Mouse (Mus musculus) urinary bladder, postnatal 36 days (tissue): ENCODE measurements around the gene Ttc28.
A peak's percentile ranks its signal among the peaks of the same experiment; 100 is the strongest.

ENCODE experiments used
- DNase-seq, 2 experiments: peaks; one replicate each; pipeline ENCODE4 v3.0.0; 2022; ENCODE audit warnings: low spot score in 2 of 2, mixed read lengths in 1 of 2

The Ttc28 gene

GRCm38 (mm10) chr5:111287571-111287970 lies 408.0 kb downstream of the Ttc28 start:
- DNase-seq, result no peak

DNA sequence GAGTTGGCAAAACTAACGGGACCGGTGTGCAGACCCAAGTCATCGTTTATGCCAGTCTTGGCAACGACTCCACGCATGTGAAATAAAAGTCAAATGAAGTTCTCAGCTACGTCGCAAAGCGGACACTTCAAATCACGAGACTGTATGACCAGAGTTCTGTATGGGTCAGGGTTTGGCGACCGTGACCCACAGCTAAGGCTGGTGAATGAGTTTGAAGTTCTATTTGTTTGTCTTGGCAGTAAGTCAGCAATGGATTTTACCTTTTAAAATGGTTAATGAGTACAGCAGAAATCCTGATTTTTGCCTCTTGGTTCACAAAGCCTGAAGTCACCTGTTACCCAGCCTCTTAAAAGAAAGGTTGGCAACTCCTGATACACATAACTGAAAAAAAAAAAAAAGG lies 408.9 kb downstream of the Ttc28 start:
- no peak for DNase-seq

DNA sequence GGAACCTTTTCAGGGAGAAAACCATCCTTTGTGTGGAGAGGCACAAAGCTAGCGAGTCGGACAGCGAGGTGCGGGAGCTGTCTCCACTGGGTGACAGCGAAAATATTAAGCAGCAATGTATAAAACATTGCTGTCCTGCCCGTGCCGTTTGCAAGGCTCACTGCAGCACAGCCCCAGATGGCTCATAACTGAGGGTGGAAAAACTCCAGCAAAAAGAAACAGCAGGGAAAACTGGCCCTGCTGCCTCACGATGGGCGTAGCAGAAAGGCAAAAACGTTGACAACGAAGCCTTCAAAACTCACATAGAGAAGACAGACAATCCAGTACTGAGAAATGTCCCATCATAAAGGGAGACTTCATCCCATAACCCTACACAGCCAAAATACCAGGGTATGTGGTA lies 410.5 kb downstream of the Ttc28 start:
- DNase-seq, result no peak

DNA sequence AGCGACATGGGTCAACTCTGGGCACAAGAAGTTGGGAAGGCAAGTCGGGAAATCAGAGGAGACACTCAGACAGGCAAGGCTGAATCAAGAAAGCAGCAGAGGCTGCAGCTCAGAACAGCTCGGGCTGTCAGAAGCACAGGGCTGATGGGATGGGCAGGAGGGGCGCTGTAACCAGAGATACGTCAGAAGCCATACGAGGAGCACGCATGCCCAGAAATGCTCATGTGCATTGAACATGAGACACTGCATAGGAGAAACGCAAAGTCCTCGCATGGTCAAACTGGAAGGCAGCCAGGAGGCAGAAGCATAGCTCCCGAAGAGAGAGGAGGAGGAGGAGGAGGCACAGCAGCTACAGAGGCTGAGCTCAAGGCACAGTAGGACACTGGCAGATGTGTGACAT lies 412.0 kb downstream of the Ttc28 start:
- DNase-seq, result no peak

GRCm38 (mm10) chr5:111297801-111298200 lies 418.2 kb downstream of the Ttc28 start:
- no peak for DNase-seq

- no peak for DNase-seq
Observed at GRCm38 (mm10) chr5:111298706-111299105, 419.1 kb downstream of the Ttc28 start.

- no peak for DNase-seq
Observed at GRCm38 (mm10) chr5:111300776-111301175, 421.2 kb downstream of the Ttc28 start.

DNA sequence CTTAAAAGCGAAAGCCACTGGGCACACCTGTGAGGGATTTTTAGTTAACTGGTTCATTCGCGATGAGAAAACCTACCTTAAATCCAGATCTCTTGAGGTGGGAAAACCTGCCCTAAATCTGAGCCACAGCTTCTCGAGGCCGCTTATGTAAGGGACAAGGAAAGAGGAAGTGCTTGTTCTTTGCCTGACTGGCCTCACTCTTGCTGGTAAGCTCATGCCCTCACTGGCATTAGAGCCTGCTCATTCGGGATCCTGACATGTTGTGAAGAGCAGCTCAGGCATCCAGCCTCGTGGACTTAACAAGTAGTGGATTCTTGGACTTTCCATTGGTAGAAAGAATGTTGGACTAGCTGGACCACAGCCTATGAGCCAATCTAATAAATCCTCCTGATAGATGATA lies 422.1 kb downstream of the Ttc28 start:
- DNase-seq, result no peak

DNA sequence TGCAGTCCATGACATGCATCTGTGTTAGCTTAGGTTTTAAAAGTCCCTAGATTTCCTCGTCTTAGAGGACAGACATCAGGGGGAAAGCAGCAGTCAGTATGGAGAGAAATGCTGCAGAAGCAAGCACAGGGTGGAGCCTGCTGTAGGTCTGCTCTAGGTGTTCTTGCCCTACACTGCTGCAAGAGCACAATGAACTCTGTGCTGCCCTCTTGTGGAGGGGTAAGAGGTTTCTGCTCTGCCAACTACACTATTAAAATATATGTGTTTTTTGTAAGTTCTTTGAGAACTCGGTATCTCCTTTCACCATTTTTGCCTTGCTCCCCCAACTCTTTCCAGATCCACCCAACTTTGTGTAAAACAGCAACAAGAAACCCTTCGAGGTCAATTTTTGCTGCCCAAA lies 425.1 kb downstream of the Ttc28 start:
- no peak for DNase-seq

- peak; percentile 71 to 80 for DNase-seq
Observed at GRCm38 (mm10) chr5:111310185-111310584, 430.6 kb downstream of the Ttc28 start.

DNA sequence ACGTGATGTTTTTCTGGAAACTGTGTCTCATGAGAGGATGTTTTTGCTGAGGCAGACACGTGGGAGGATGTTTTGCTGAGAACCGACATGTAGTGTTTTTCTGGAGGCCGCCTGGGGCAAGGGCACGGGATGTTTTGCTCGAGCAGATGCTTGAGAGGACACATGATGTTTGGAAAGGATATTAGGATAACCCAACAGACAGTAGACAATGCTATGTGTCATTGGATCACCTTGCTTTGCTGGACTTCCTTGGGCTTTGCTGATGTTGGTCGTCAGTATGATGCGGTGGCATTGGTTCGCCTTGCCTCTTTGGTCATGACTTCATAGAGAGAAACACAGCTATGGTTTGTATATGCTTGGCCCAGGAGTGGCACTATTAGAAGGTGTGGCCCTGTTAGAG lies 434.2 kb downstream of the Ttc28 start:
- DNase-seq, result no peak

DNA sequence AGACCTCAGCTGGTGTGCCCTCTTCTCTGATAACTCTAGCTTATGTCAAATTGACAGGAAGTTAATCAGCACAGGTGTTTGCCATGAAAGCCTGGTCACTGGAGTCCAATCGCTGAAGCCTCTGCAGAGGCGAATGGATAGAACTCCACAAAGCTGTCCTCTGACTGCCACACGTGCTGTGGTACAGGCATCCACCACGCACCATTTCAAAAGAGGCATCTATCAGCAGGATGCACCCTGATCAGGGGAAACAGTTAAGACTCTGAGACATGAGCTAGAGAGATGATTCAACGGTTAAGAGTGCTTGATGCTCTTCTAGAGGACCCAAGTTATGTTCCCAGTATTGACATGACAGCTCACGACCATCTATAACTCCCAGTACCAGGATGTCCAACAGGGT lies 435.5 kb downstream of the Ttc28 start:
- no peak for DNase-seq

GRCm38 (mm10) chr5:111317526-111317925 lies 437.9 kb downstream of the Ttc28 start:
- DNase-seq, result no peak

DNA sequence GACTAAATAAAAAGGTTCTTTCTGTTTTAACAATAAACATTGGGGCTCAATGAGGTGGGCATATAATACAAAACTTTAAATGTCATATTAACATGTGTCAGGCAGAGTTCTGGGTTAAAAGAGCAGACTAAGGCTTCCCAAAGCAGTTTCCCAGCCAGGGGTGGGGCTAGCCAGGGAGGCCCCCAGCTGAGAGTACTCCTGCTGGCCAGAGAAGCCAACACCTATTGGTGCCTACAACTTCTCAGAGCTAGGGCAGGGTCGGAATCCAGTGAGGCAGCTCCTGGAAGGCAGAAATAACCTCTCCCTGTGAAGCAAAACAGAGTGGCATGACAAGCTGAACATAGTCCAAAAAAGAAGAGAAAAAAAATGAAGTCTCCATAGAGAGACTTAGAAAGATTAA lies 439.3 kb downstream of the Ttc28 start:
- DNase-seq, result no peak

- DNase-seq, result no peak
Observed at GRCm38 (mm10) chr5:111325813-111326212, 446.2 kb downstream of the Ttc28 start.

- DNase-seq, result no peak
Observed at GRCm38 (mm10) chr5:111327420-111327819, 447.8 kb downstream of the Ttc28 start.

DNA sequence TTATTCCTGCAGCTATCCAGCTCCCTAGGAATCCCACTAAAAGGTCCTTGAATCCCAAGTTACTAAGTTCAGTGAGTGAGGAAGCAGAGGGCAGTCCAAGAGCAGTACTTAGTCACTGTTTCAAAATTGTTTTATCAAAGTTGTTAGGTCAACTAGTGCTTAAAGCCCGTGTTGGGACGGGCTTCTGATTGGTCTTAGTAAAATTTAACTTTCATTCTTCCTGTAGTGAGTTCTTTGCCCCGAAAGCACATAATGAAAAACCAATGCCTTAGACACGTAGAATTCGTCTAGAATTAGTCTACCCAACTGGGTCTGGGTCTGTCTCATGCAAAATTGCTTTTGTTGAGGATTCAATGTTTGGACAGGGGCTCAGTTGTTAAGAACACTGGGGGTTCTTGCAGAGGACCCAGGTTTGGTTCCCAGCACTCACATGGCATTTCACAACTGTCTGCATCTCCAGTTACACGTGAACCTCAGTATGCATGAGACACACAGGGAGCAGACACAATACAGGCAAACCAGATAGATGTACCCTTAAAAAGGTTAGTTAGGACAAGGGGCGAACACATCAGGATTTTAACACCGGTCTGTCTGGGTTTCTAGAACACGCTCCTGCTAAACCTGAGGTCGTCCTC lies 450.3 kb downstream of the Ttc28 start:
- DNase-seq, result no peak

DNA sequence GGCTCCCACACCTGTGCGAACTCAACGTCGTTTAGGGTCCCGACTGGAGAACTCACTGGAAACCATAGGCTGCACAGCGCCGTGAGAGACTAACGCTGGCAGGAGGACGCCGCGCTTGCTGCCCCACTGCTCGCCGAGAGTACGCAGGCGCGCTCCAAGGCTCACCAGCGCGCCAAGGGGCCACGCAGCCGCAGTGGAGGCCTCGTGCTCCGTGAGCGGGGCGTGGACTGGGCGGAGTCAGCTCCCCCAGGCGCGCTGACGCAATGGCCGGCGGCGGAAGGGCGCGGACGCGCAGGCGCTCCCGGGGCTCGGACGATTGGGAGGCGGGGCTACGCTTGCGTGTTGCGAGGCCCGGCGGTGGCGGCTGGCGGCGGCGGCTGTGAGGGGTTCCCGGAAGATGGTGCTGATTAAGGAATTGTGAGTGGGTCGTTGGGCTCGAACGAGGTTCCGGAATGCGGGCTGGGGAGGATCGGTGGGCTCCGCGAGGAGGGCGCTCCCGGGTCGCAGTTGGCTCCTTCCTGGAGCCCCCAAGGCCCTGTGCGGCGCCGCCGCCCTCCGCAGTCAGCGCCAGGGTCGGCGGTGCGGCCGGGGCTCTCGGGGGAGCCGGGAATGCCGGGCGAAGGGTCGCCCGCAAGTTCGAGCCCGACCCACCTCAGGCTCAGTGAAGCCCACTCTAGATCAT lies 451.0 kb downstream of the Ttc28 start, which contains the start of gene Pitpnb:
Gene Pitpnb, plus strand, starts transcription at position 347 of the 682 bp plus-strand sequence.
- peak; percentile 97 to 99 for DNase-seq

DNA sequence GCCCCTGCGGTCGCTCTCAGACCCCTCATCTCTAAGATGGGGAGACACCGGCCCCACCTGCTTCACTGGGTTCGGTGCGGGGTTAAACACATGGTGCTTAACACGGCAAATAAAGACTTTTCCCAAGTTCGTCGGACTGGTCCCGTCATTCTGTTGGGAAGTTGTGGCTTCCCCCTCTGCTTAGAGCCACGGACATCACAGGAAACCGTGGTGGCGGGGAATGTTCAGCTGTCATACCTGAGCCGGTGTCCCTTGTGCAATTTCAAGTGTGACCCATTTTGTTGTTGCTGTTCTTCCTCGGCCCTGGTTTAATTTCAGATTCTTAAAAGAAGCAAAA lies 451.5 kb downstream of the Ttc28 start:
- no peak for DNase-seq

DNA sequence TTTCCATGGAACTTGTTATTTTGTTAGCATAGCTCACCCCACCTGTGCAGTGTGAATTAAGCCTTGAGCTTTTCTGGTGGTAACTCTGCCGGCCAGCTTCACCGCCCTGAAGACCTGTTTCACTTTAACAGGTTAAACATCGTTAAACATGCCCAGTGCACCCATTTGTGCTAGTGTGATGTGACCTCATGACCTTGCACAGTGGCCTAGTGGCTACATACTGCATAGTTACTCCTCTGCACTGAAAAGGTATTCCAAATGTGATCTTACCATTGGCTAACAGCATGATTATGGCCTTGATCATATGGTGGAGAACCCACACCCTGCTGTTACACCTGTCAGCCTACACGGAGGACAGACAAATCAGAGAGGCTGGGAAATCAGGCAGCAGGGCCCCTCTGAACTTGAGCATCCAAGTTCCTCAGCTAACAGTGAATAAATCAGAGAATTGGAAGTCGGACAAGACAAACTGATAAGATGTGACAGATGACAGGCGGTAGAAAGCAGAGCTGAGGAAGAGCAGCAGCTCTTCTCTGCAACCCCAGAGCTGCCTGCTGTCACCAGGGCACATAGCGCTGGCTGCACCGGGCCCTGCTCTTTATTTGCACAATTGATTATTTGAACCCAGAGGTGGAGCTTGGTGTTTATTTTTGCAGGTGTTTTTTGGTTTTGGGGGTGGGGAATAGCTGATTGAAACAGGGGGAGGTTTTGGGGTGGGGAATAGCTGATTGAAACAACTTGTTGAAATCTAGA lies 456.5 kb downstream of the Ttc28 start:
- DNase-seq, result no peak
